Mouse (Mus musculus) lung, adult 2 months (tissue): ENCODE measurements at regions not wholly inside any gene's neighbourhood (a gene's known extent, or its start where the extent isn't known, plus 50 kb on each side); places are given as distances from the start of the nearest gene placed in this dataset.

Source experiments
- CTCF ChIP-seq: fragments of 200-500 bp; IDR thresholded peaks from 2 replicates; pipeline ENCODE4 v1.5.1; 2011; ENCODE audit warnings: mild to moderate bottlenecking, low read length, control low read depth; ENCODE audit not compliant: insufficient read depth
- POLR2A ChIP-seq: fragments of 200-500 bp; IDR thresholded peaks from 2 replicates; pipeline ENCODE4 v1.6.1; 2011; ENCODE audit warnings: low read depth, mild to moderate bottlenecking, control low read depth, low read length, borderline replicate concordance; ENCODE audit errors: extremely low read depth

GRCm38 (mm10) chr1:61238668-61239067, 260.9 kb downstream of the Icos start:
- no peak for TF ChIP-seq CTCF
- TF ChIP-seq POLR2A, result no peak
